Mouse (Mus musculus): ENCODE data around the gene Atf7.

DNA sequence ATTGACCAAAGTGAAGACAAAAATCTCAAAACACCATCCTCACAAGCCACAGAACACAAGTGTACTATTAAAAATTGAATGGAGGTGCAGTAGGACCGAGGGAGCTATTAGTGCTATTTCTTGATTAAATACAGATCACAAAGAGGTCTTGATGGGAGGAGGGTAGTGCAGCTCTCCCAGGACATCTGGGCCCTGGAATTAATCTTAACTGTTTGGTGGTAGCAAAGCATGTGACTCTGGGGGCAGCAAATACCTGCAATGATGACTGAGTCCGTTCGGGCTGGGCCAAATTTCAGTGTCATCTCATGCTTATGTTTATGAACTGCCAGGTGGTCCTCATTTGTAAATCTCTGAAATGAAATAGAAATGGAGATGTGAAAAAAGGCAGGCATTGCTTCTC lies 62.2 kb downstream of the Atf7 start:
- TF ChIP-seq CTCF (IDR thresholded peaks at IDR 0.05) = no peak
- TF ChIP-seq EP300 (IDR thresholded peaks at IDR 0.05) = no peak
